Mouse (Mus musculus) thymus, postnatal 25 days (tissue): ENCODE measurements at regions not wholly inside any gene's neighbourhood (a gene's known extent, or its start where the extent isn't known, plus 50 kb on each side); places are given as distances from the start of the nearest gene placed in this dataset.

Experiments
- DNase-seq: peaks from one replicate; pipeline ENCODE4 v3.0.0; 2022

DNA sequence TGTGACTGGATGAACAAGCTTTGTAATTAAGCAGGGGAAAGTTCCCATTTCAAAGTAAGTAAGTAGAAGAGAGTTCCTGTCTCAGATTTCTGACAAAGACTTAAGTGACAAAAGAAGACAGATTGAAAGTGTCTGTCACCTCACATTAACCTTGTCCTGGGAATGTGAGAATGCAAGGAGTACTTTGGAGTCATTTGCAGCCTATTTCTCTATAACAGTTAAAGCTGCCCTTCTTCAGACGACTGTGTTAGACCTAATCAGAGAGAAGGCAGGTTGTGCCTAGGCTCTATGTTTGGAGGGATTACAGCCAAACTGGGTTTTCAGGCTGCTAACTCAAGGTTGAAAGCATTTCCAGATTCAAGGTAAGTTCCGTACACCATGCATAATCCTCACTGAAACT, 446.5 kb downstream of the Pdgfc start:
- DNase-seq, result no peak

DNA sequence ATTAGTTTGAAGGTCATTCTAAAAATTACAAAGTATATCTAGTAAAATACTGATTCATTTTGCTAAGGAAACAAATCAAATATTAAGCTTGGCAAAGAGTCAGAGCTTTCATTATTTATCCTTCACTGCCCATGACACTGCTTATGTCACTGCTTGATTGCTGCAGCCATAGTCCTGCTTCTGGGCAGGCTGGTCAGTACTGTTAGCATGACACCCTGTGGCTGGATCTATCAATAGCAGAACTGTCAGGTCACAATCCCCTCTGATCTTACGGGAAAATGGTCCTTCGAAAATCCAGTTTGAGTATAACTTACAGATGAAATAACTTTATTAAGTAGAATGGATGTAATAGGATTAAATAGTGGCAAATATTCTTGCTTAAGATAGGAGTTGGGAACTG, 447.1 kb downstream of the Pdgfc start:
- DNase-seq, result no peak

- no peak for DNase-seq
These were observed 427.1 kb upstream of the Ctso start for GRCm38 (mm10) chr3:81505316-81505715.

- no peak for DNase-seq
These were observed 423.8 kb upstream of the Ctso start for GRCm38 (mm10) chr3:81508611-81509010.

DNA sequence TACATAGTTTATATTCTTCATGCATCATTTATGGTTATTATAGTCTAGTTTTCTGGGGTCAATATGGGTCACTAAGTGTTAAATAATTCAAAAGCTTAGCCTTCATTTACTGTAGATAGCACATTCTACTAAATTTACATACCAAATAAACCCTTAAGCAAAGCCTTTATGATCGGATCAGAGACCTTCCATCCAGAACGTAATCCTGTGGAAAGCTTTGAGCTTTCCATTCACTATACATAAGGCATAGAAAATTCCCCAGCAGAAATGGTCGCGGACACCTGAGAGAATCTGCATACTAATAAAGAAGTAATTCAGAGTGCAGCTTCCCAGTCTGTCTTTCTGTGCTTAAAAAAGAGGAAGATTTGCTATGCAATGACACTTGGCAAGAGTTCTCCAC, 410.6 kb upstream of the Ctso start:
- DNase-seq, result no peak

GRCm38 (mm10) chr3:81530872-81531271, 401.5 kb upstream of the Ctso start:
- DNase-seq, result no peak

DNA sequence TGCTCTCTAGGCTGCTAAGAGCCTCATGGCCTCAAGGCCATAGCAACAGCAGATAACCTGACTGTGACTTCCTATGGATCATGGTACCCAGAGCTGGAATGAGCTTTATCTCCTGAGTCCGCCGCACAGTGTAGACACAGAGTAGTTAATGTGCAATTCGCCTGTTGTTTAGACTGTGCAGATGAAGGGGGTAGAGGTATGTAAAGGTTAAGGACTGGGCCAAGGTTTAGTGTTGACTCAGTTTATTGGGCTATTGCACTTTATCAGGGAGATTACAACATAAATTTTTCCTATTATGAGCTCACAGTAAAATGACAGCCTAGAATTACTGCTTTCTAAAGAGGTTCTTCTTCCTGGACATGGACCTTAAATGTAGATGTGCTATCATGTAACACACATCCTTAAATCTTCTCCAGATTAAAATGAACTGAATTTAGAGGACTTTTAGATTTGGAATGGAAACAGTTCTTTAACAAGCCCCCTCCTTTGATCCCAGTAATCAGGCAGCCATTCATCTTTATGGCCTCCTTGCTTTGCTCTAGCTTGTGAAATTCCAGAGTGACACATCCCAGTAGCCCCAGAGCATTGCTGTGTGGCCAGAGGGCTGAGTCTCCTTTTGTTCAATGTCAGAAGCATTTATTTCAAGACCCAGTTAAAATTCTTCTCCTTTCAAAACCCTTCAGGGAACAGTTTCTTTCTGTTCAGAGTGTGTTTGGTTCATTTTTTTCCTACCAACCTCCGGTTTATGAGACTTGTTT, 396.8 kb upstream of the Ctso start:
- DNase-seq, result no peak

- DNase-seq, result no peak
These were observed 377.6 kb upstream of the Ctso start for GRCm38 (mm10) chr3:81554773-81555172.

GRCm38 (mm10) chr3:81562610-81563258, 369.7 kb upstream of the Ctso start:
- no peak for DNase-seq

DNA sequence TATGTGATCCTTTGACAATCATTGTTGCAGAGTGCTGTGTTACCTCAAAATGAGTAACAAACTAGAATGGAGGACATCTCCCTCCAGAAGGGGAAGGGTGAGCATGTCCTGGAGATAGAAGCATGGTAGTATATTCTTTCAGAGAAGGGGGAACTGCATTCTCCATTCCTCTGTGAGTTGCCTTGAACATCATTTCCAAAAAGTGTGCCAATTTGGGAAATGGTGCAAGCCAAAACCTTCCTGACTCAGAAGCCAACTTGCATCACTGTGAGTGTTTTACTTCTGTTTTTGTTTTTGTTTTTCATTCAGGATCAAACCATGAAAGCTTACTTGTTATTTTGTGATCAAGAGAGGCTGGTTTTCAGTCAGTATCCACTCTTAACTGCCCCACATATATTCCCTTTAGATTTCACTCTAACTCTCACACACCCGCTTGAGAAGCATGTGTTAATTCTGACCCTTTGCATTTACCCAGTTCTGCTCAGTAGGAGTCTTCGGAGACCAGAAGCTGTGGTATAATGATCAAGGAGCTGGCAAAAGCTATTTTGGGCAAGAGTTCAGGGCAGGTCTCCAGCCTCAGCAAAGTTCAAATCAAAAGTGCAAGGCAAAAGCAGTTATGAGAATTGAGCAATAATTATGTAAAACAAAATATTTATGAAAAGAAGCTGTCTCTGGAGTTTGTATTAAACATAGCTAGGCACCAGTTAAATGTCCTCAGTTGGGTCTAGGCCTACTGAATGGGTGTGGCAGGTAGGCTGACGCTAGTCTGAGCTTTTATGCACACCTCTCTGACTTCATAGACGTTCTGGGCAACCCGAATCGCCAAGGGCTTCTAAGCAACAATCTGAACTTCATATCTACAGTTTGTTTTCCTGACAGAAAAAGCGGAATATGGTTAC, 368.3 kb upstream of the Ctso start:
- no peak for DNase-seq

DNA sequence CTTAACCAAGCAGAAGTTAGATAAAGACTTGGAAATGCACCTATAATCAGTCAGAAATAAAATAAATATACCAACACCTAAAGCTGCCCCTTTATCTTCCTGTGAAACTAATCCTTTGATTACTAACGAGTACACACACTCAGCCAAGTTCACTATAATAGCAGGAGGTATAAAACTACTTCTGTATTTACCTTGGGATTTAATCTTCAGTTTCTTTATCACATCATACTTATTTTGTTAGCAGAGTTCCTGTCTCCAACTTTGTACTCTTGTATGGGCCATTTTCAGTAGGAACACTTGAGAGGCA, 367.7 kb upstream of the Ctso start:
- no peak for DNase-seq

DNA sequence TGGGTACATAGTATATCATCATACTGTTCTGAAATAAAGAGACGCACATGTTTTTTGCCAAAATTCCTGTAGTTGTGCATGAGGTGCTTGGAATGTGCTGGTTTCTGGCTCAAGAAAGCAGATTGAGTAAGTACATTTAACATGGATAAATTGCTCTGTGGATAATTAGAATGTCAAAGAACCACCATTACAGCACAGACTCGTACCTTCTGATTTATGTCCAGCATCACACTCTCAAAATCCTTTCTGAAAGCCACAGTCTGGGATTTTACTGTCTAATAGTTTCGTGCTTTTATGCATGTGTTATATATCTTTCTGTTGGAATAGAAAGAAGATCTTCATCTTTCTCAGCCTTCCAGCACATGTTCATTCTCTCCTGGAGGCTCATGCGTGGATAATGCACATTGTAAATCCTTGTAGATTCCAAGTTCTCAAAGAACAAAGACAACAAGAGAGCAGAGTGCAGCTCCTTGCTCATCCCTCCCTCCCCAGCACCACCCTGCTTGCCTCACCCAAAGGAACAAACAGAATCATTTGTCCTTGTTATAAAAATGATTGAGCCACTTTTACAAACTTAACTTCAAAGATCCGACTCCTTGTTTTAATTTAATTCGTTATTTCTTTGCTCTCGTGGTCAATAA, 348.9 kb upstream of the Ctso start:
- no peak for DNase-seq

DNA sequence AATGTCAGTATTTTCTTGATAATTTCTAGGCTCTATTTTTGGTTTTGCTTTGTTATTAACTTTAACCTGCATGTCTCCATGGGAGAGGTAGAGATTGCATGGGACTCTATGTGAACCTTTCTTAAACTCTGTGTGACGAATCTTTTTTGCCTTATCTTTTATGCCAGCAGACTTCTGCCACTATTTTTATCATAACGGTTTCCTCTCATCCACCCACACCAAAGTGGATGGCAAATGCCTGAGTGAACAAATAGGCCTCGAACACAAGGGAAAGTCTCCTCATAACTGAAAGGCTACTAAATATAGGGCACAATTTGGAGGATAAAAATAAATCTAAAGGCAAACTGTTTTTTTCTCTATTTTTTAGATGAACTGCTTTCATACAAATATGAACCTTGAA, 343.3 kb upstream of the Ctso start:
- DNase-seq, result no peak

DNA sequence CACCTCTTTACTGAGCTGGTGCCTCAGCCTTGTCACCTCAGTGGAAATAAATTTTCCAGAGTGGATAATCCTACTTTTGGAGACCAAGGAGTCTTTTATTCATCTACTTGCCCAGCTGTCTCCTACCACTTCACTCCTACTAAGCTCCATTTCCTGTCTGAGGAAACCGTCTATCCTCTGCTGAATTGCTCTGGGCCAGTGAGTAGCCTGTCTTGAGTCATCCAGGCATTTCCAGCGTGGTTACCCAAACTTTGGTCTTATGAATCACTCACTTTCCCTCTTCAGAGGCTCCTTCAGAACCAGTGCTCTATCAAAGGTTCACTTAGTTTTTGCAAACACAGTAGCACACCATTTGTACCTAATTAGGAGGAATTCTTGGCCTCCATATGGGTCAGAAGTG, 303.2 kb upstream of the Ctso start:
- DNase-seq, result no peak

DNA sequence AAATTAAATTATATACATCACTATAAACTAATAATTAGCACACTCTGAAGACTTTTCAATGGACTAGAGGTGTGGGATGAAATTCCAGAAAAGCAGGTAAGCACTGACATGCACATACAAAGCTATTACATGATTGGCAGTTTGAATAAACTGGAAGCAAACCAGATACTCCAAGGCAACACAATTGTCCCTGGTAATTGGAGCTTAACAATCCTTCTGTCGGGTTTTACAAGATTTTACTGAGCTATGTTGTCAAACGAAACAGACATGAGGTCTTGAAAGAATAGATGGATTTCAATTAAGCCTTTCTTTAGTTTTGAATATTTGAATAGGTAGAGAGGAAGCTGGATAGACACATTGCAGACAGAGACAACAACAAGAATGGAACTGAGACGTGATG, 273.9 kb upstream of the Ctso start:
- no peak for DNase-seq

GRCm38 (mm10) chr3:81661620-81662019, 270.8 kb upstream of the Ctso start:
- DNase-seq, result no peak

DNA sequence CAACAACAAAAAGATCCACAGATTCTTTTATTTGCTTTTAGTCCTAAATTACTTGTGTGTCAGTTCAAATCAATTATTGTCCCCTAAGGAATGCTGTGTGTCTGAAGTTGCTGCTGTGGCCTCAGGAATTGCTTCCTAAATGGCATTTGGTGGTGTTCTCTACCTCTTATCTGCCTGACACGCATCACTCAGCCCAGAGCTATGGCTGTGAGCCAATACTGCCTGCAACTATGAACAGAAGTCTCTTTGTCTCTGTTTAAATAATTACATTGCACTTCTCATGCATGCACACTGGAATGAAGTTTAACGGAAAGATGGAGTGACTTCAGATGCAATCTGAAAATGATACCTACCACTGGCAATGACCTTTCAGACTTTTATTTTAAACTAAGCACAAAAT, 266.1 kb upstream of the Ctso start:
- DNase-seq, result no peak

DNA sequence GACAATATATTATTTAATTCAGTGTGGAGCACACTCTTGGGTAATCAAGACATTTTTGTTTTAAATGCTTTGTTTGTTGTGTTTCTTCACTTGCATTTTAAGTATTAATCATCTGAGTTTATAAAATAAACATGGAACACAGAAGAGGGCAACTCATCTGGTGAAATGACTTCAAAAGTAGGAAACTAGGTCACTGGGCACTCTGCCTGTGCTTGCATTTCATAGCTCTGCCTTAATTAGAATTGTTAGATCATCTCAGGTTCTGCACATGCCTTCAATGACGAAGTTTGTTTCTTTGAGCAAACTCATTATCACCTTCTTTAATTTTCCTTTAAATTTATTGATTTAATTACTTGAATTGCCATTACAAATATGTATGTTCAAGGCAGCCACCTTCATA, 255.8 kb upstream of the Ctso start:
- no peak for DNase-seq

GRCm38 (mm10) chr3:81701974-81702697, 230.3 kb upstream of the Ctso start:
- no peak for DNase-seq

DNA sequence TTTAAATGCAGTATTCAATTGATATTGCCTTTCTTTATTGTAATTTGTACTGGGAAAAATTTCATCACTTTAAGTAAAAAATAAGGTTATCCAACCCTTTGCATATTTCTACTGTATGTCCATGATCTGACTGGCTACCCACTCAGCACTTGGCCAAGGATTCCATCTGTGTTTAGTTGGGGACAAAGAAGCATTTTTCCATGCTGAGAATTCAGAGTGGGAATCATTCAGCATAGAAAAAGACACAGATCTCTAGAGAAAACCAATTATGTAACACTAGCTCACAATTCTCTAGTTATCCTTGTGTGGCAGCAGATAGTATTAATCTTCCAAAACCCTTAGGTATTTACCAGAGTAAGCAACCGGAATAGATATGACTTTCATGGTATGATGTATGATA, 213.5 kb upstream of the Ctso start:
- no peak for DNase-seq

DNA sequence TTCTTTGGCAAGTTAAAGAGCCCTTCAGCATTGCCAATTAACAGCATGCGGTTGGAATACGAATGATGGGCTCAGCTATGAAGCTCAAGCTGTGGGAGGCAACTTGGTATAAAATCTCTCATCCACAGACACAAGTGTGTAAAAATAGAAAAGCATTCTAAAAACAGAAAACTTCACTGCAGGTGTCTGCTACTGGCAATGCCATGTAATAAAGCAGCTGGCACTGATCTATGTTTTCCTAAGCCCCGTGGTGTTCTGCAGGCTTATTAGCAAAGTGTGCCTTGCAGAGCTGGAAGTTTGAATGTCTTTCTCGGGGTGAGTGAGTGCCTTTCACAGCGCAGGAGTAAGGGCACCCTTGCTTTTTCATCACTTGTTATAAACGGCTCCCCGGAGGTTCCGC, 196.9 kb upstream of the Ctso start:
- no peak for DNase-seq

GRCm38 (mm10) chr3:81736838-81737237, 195.6 kb upstream of the Ctso start:
- no peak for DNase-seq

GRCm38 (mm10) chr3:81742124-81742523, 190.3 kb upstream of the Ctso start:
- no peak for DNase-seq
